Mouse (Mus musculus): ENCODE measurements at regions not wholly inside any gene's neighbourhood (a gene's known extent, or its start where the extent isn't known, plus 50 kb on each side); places are given as distances from the start of the nearest gene placed in this dataset.

- TF ChIP-seq POLR2A (IDR thresholded peaks at IDR 0.05; ENCODE audit: insufficient read length, low read depth) (no peak), MAX (IDR thresholded peaks at IDR 0.05; ENCODE audit: low read depth) (no peak), POLR2AphosphoS2 (IDR thresholded peaks at IDR 0.05; ENCODE audit: insufficient read length, low read depth) (no peak)
These were observed 1889.3 kb upstream of the 5930422O12Rik start for GRCm38 (mm10) chr8:31539251-31539650.

Measured in myocyte (in vitro differentiated cells).